Mouse (Mus musculus) kidney, postnatal 0 days (tissue): ENCODE measurements at regions not wholly inside any gene's neighbourhood (a gene's known extent, or its start where the extent isn't known, plus 50 kb on each side); places are given as distances from the start of the nearest gene placed in this dataset.
A peak's percentile ranks its signal among the peaks of the same experiment; 100 is the strongest.

ENCODE experiments used
- ATAC-seq: fragments of 200-750 bp; cut with Nextera tagmentation; replicated peaks from 2 replicates; pipeline ENCODE4 v1.8.0; 2017; ENCODE audit warnings: low read depth, moderate number of reproducible peaks, moderate TSS enrichment, moderate library complexity; ENCODE audit not compliant: low FRiP score
- DNase-seq: peaks from one replicate; pipeline ENCODE4 v3.0.0-alpha.2; 2016; ENCODE audit warnings: low spot score
- H3K27ac ChIP-seq: fragments of 300-500 bp; sonication (generic); 2 replicates; pipeline ENCODE4 v1.5.1; 2014; ENCODE audit warnings: mild to moderate bottlenecking
- H3K27me3 ChIP-seq: fragments of 300-500 bp; sonication (generic); 2 replicates; pipeline ENCODE4 v1.6.1; 2014; ENCODE audit warnings: low read length, mixed read lengths; ENCODE audit not compliant: insufficient read depth
- H3K36me3 ChIP-seq: fragments of 300-500 bp; sonication (generic); 2 replicates; pipeline ENCODE4 v1.6.1; 2014; ENCODE audit warnings: low read length, mixed read lengths; ENCODE audit not compliant: insufficient read depth
- H3K4me1 ChIP-seq: fragments of 300-500 bp; sonication (generic); replicated peaks from 2 replicates; pipeline ENCODE4 v1.6.1; 2014; ENCODE audit warnings: antibody characterized with exemption, low read length, mixed read lengths; ENCODE audit not compliant: insufficient read depth
- H3K4me2 ChIP-seq: fragments of 300-500 bp; sonication (generic); 2 replicates; pipeline ENCODE4 v1.6.1; 2014; ENCODE audit warnings: mild to moderate bottlenecking, low read length, moderate library complexity, mixed read lengths
- H3K4me3 ChIP-seq: fragments of 300-500 bp; sonication (generic); replicated peaks from 2 replicates; pipeline ENCODE4 v1.5.1; 2014; ENCODE audit warnings: low read depth, low read length
- H3K9ac ChIP-seq: fragments of 300-500 bp; sonication (generic); 2 replicates; pipeline ENCODE4 v1.6.1; 2014; ENCODE audit warnings: low read depth, low read length
- H3K9me3 ChIP-seq: fragments of 300-500 bp; sonication (generic); replicated peaks from 2 replicates; pipeline ENCODE4 v1.6.1; 2016; ENCODE audit warnings: low read length, inconsistent platforms, mixed read lengths
- CTCF ChIP-seq: IDR thresholded peaks from 2 replicates; pipeline ENCODE4 v1.5.1; 2016; ENCODE audit warnings: antibody characterized with exemption, low read depth, mild to moderate bottlenecking, moderate library complexity
- WGBS: fragments of 180-500 bp; shearing (Covaris S2); extraction: QIAGEN DNeasy Blood & Tissue Kit; methylation state at CpG from one replicate; pipeline ENCODE4 v1.1.7; 2014; 5-methylcytosine and 5-hydroxymethylcytosine counted together

DNA sequence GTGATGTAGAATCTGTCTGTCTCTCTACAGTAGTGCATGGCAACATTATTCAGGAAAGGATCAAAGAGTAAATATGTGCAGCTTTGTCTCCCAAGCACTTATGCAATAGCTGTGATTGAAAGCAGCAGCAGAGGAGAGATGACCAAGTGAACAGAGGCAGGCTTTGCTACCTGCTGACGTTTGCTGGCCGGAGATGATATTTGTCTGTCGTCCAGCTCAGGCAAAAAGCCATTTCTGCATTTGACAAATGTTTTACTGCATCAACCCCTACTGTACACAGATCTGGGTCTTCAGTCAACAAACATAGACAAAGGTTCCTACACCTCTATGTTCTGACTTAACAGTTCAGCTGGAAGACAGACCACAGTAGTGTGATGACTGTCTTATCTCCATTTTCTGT lies 166.3 kb upstream of the Ctbp2 start:
- 87% methylated on average over 3 of the region's 3 CpGs for WGBS
- no peak for TF ChIP-seq CTCF
- no peaks in the 10 kb centered on the region for H3K36me3 ChIP-seq
- ATAC-seq (no peak), DNase-seq (no peak)
- no peaks in the 10 kb centered on the region for H3K4me1 ChIP-seq
- no peak overlapping the region for H3K4me3 ChIP-seq
- H3K9me3 ChIP-seq = no peaks in the 10 kb centered on the region
- no peak overlapping the region for H3K4me2 ChIP-seq
- no peaks in the 10 kb centered on the region for H3K27me3 ChIP-seq
- H3K27ac ChIP-seq = no peak overlapping the region
- H3K9ac ChIP-seq = no peak overlapping the region

DNA sequence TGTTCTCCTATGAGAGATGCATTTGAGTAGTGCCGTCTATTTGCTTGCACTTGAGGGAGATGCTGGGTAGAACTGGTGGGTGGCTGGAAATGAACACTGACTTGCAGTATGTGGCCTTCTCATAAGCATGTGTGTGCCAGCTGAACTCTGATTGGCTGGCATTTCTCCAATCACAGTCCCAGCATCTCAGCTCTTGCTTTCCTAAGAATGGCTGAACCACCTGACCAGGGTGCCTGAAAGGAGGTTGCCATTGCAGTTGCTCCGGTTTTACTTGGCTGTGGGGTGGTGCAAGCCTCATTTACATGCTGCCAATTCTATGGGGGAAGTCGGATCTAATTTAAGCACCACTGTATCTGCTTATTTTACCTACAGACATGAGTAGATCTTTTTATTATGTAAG lies 164.1 kb upstream of the Ctbp2 start:
- TF ChIP-seq CTCF = no peak
- Histone ChIP-seq H3K4me3 (no peak overlapping the region), H3K9me3 (no peaks in the 10 kb centered on the region), H3K36me3 (no peaks in the 10 kb centered on the region), H3K9ac (no peak overlapping the region), H3K4me2 (no peak overlapping the region), H3K27ac (no peak overlapping the region), H3K4me1 (no peaks in the 10 kb centered on the region), H3K27me3 (no peaks in the 10 kb centered on the region)
- WGBS = 66% methylated on average over 3 of the region's 3 CpGs
- DNase-seq (no peak), ATAC-seq (no peak)

DNA sequence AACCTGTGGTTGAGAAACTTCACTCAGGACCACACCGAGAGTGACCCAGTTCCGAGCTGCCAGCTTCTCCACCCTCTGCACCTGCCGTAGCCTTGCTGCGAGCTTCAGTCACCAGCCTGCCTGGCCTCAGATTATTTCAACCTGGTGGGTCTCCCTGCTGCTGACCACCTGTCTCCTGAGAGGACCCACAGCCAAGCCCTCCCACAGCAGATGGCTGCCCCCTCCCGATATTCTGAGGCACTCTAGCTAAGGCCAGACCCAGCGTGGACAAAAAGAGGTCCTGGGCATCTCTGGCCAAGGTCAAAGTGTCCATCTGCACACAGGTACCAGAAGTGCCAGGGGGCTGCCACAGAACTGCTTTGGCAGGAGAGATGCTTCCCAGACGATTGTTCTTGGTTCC lies 162.7 kb upstream of the Ctbp2 start:
- H3K36me3 ChIP-seq = no peaks in the 10 kb centered on the region
- H3K4me1 ChIP-seq = no peaks in the 10 kb centered on the region
- H3K9me3 ChIP-seq = no peaks in the 10 kb centered on the region
- no peak for DNase-seq
- no peak for TF ChIP-seq CTCF
- no peak overlapping the region for H3K9ac ChIP-seq
- H3K27ac ChIP-seq = no peak overlapping the region
- no peak overlapping the region for H3K4me2 ChIP-seq
- WGBS = 88% methylated on average over 7 of the region's 7 CpGs
- H3K27me3 ChIP-seq = no peaks in the 10 kb centered on the region
- no peak for ATAC-seq
- no peak overlapping the region for H3K4me3 ChIP-seq

DNA sequence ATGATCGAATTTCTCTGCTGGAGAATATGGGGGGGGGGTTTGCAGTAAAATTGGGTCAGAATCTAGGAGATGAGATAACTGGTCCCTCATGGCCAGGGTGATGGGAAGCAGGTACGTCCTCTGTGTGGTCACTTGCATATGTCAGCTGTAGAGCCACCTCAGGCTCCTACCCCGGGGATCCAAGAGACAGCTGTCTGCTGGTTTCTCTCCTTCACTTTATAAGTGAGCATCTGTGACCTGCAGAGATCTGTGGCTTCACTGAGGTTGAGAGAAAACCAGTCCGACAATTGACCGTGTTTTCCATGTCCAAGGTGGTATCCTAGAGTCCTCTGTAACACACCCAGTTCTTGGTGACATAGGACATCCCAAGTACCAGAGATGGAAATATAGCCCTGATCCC lies 162.1 kb upstream of the Ctbp2 start:
- 89% methylated on average over 5 of the region's 5 CpGs for WGBS
- Histone ChIP-seq H3K4me1 (no peaks in the 10 kb centered on the region), H3K36me3 (no peaks in the 10 kb centered on the region), H3K27ac (no peak overlapping the region), H3K9me3 (no peaks in the 10 kb centered on the region), H3K9ac (no peak overlapping the region), H3K27me3 (no peaks in the 10 kb centered on the region), H3K4me2 (no peak overlapping the region), H3K4me3 (no peak overlapping the region)
- DNase-seq = no peak
- TF ChIP-seq CTCF = no peak
- no peak for ATAC-seq

DNA sequence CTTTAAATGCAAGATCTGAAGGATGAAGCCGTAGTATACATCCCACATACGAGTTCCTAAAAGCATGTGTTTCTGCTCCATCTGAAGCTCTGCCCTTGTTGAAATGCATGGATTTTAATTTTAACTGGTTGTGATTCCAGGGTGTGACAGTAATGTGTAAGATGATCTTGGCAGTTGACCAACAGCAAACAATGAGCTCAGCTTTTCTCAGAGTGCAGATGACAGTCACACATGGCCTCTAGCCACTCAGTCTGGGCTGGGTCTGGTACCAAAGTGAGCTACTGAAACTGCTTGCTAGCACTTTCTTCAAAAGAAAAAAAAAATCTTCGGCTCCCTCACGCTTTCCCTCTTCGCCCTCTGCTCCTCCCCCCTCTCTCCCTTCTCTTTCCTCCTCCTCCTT lies 138.0 kb upstream of the Ctbp2 start:
- Histone ChIP-seq H3K9me3 (no peaks in the 10 kb centered on the region), H3K4me3 (no peak overlapping the region), H3K27ac (no peak overlapping the region), H3K36me3 (no peaks in the 10 kb centered on the region), H3K4me2 (no peak overlapping the region), H3K27me3 (no peaks in the 10 kb centered on the region), H3K4me1 (no peaks in the 10 kb centered on the region), H3K9ac (no peak overlapping the region)
- no peak for TF ChIP-seq CTCF
- peak; percentile 27 for DNase-seq
- ATAC-seq = no peak
- WGBS = 49% methylated on average over 5 of the region's 5 CpGs

DNA sequence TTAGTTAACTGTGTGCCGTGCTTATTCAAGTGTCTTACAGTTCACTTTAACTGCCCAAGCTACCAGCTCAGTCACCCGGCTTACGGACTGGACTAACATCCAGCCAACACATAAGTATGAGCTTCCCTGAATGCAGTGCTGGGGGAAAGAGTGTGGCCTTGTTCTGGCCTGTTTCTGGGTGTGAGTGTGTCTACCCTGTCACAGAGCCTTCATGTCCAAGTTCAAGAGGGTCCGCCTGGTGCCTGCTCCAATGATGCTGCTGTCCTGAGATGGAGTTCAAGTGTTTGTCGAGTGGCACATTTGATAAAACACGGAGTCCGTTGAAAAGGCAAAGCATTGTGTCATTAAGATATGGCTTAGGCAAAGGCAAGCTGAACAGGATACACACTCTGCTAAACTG lies 135.0 kb upstream of the Ctbp2 start:
- TF ChIP-seq CTCF = no peak

DNA sequence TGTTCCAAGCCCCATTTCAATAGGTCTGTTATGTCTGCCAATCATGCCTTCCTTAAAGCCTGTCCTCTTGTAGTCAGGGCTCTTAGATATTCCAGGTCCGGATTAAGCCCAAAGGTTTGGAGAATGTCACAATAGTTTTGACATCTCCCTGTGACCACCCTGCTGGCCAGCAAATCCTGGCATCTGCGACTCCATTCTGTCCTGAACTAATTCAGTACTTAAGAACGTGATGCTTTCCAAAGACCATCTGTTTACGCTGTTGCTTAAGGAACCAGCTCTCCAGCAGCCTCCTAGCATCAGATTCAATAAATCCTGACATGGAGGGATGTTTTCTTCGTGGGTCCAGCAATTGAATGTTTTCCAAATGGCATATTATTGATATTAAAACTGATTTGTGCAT lies 132.7 kb upstream of the Ctbp2 start:
- Histone ChIP-seq H3K4me2 (no peak overlapping the region), H3K27ac (no peak overlapping the region), H3K9me3 (no peaks in the 10 kb centered on the region), H3K27me3 (no peaks in the 10 kb centered on the region), H3K36me3 (no peaks in the 10 kb centered on the region), H3K4me3 (no peak overlapping the region), H3K4me1 (no peaks in the 10 kb centered on the region), H3K9ac (no peak overlapping the region)
- DNase-seq (no peak), ATAC-seq (no peak)
- TF ChIP-seq CTCF = no peak
- WGBS = 78% methylated on average over 5 of the region's 5 CpGs

More for the DNA sequence above, 135.0 kb upstream of the Ctbp2 start:
- H3K27ac ChIP-seq = no peak overlapping the region
- no peaks in the 10 kb centered on the region for H3K9me3 ChIP-seq
- DNase-seq (no peak), ATAC-seq (no peak)
- H3K9ac ChIP-seq = no peak overlapping the region
- H3K4me2 ChIP-seq = no peak overlapping the region
- H3K4me3 ChIP-seq = no peak overlapping the region
- H3K4me1 ChIP-seq = no peaks in the 10 kb centered on the region
- 90% methylated on average over 7 of the region's 7 CpGs for WGBS
- no peaks in the 10 kb centered on the region for H3K27me3 ChIP-seq
- H3K36me3 ChIP-seq = no peaks in the 10 kb centered on the region
